Mouse (Mus musculus) C2C12 (cell line): Measurements from ENCODE around the gene Nkd1. TPM values are rescaled to one million over a fixed set of nuclear protein-coding genes. Genes with fewer than 3 reads are reported as not detected.

ENCODE experiments used
- H3K27me3 ChIP-seq: one replicate; pipeline ENCODE4 v1.6.1; 2011; ENCODE audit not compliant: control insufficient read depth, insufficient read depth, insufficient read length
- H3K36me3 ChIP-seq: one replicate; pipeline ENCODE4 v1.6.1; 2011; ENCODE audit not compliant: control insufficient read depth, insufficient read depth
- H3K4me3 ChIP-seq: one replicate; pipeline ENCODE4 v1.5.1; 2011; ENCODE audit warnings: mild to moderate bottlenecking, control low read depth; ENCODE audit not compliant: poor library complexity, insufficient read depth, severe bottlenecking
- H3K79me2 ChIP-seq: one replicate; pipeline ENCODE4 v1.6.1; 2011; ENCODE audit not compliant: control insufficient read depth, insufficient read depth
- H3K79me3 ChIP-seq: one replicate; pipeline ENCODE4 v1.6.1; 2011; ENCODE audit warnings: low read depth, control low read depth
- H3ac ChIP-seq: one replicate; pipeline ENCODE3; 2011; ENCODE audit warnings: low read depth; ENCODE audit not compliant: control insufficient read depth, insufficient read length
- CEBPB ChIP-seq: IDR thresholded peaks from one replicate; pipeline ENCODE4 v1.6.1; 2011; ENCODE audit warnings: low read depth, mild to moderate bottlenecking, control low read depth, moderate library complexity
- CTCF ChIP-seq: IDR thresholded peaks from one replicate; pipeline ENCODE4 v1.5.1; 2011; ENCODE audit not compliant: control insufficient read depth, insufficient read depth, insufficient read length
- FOSL1 ChIP-seq: IDR thresholded peaks from one replicate; pipeline ENCODE4 v1.8.0; 2011; ENCODE audit warnings: mild to moderate bottlenecking, low read length; ENCODE audit not compliant: poor library complexity, insufficient read depth, severe bottlenecking
- MAX ChIP-seq: IDR thresholded peaks from one replicate; pipeline ENCODE4 v1.6.1; 2011; ENCODE audit warnings: mild to moderate bottlenecking, control low read depth
- MYOD1 ChIP-seq: IDR thresholded peaks from one replicate; pipeline ENCODE4 v1.6.1; 2011; ENCODE audit warnings: low read depth; ENCODE audit not compliant: control insufficient read depth, insufficient read length
- MYOG ChIP-seq: IDR thresholded peaks from one replicate; pipeline ENCODE4 v1.6.1; 2011; ENCODE audit not compliant: control insufficient read depth, insufficient read length; ENCODE audit errors: extremely low read depth
- USF1 ChIP-seq: IDR thresholded peaks from one replicate; pipeline ENCODE4 v1.6.1; 2011; ENCODE audit warnings: low read depth, mild to moderate bottlenecking, control low read depth, moderate library complexity
- long read RNA-seq, 2 experiments: library from polyadenylated mRNA; unstranded; transcript quantifications; one replicate each; pipeline ENCODE4 v2.0.0; 2019 to 2020
- polyA plus RNA-seq: library from polyadenylated mRNA; unstranded; fragments of >200 nt; fragmentation: generic; extraction: Trizol; gene quantifications from one replicate; pipeline ENCODE4 v1.2.1, GENCODE M21; 2012; ENCODE audit warnings: missing spikeins

Nkd1 gene
- not detected for polyA plus RNA-seq
- long read RNA-seq, experiment 1: 0 reads
- long read RNA-seq, experiment 2: 0 reads

DNA sequence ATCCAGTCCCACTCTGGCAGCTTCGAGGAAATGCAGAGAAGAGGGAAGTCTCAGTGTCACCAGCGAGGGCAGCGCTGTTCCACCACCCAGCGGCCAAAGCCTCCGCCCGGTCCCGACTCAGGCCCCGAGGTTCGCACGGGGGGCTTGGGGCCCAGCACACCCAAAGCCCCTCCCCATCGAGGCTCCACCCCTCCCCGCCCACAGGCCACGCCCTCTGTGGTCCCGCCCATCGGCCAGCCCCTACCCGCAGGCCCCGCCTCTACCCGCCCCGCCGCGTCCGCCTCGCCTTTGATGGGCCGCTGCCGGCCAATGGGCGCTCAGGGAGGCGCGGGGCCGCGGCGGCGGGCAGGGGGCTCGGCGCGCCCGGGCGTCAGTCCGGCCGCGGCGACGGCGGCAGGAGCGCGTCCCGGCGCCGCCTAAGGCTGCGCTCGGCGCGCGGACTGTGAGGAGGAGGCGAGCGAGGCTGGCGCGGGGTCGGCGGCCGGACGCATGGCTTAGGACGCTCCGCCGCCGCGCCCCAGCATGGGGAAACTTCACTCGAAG lies at the start of gene Nkd1:
Nkd1 (plus strand) TSS at position 370 of the 543 bp plus-strand sequence.
- no peaks in the 10 kb centered on the region for H3K79me2 ChIP-seq
- no peaks in the 10 kb centered on the region for H3K36me3 ChIP-seq
- H3K79me3 ChIP-seq: no peaks in the 10 kb centered on the region
- TF ChIP-seq CEBPB: no peak
- TF ChIP-seq MYOD1: no peak
- no peak for TF ChIP-seq MAX
- no peak for TF ChIP-seq USF1
- no peak for TF ChIP-seq MYOG
- TF ChIP-seq CTCF: no peak
- no peak for TF ChIP-seq FOSL1
- H3K27me3 ChIP-seq: peaks cover 51% of the 10 kb centered on the region
- no peak within 1 kb of the TSS for H3ac ChIP-seq
- H3K4me3 ChIP-seq: no peak within 1 kb of the TSS

DNA sequence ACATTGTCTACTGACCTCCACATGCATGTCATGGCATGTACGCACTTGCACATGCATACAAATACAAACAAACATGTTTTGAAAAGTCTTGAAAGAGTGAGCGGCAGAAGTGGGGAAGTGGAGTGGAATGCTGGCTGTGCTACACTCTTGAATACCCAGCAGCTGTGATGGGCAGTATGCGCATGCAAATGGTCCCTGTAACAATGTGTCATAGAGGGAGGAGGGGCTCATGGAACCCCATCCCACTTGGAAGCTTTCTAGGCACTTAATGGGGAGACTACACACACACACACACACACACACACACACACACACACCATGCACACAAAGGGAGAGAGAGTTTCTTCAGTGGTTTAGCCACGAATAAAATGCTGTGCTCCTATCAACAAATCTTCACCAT lies 39.9 kb upstream of the Nkd1 start:
- TF ChIP-seq MYOG: no peak
- TF ChIP-seq USF1: no peak
- no peak for TF ChIP-seq CEBPB
- no peak for TF ChIP-seq MAX
- TF ChIP-seq CTCF: no peak
- TF ChIP-seq MYOD1: no peak
- no peak for TF ChIP-seq FOSL1
- no peak overlapping the region for H3K4me3 ChIP-seq
- H3K27me3 ChIP-seq: peaks cover 10% of the 10 kb centered on the region

DNA sequence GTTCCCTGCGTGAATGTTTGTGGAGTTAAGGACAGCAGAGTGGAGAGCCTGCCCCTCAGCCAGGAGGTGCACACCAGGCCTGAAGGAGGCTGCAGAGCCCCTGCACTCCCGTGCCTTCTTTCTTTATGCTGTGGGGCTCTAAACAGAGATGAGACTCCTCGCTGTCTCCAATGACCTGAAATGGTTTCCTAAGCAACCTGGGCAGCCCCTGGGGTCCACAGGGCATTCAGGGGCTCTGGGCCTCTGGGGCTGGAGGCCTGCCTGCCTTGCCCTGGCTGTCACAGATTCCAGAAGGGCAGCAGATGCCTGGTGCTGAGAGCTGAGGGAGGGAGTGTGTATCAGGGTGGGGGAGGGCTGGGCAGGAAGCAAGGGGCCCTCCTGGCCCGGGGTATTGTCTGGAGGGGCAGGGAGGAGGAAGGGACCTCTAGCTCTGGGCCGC lies 32.7 kb upstream of the Nkd1 start:
- no peaks in the 10 kb centered on the region for H3K79me2 ChIP-seq
- H3K27me3 ChIP-seq: peaks cover 13% of the 10 kb centered on the region
- H3K4me3 ChIP-seq: no peak overlapping the region
- no peaks in the 10 kb centered on the region for H3K79me3 ChIP-seq
- no peak overlapping the region for H3ac ChIP-seq
- TF ChIP-seq MAX (no peak), MYOD1 (no peak), CTCF (no peak), FOSL1 (no peak), MYOG (no peak), USF1 (no peak), CEBPB (no peak)
- no peaks in the 10 kb centered on the region for H3K36me3 ChIP-seq

More for the DNA sequence above, 39.9 kb upstream of the Nkd1 start:
- H3K79me2 ChIP-seq: no peaks in the 10 kb centered on the region
- H3K36me3 ChIP-seq: no peaks in the 10 kb centered on the region
- no peaks in the 10 kb centered on the region for H3K79me3 ChIP-seq
- no peak overlapping the region for H3ac ChIP-seq

DNA sequence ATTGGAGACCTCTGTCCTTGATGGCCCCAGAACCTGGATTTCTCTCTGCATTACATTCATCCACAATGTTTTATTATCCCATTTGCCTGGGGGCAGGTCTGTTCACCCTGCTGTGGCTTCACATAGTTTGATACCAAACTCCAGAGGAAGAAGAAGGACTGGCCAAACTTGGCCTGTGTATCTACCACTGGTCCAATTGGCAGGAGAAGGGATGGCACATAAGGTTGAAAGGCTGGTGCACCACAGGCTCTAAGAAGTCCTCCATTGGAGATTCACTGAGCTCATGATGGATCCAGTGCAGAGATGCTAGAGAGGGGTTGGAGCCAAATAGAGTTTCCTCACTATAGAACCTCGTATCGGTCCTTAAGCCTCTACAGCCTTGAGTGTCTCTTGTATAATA lies 27.1 kb upstream of the Nkd1 start:
- no peaks in the 10 kb centered on the region for H3K36me3 ChIP-seq
- peaks cover 9% of the 10 kb centered on the region for H3K27me3 ChIP-seq
- H3K79me2 ChIP-seq: no peaks in the 10 kb centered on the region
- no peaks in the 10 kb centered on the region for H3K79me3 ChIP-seq
- no peak overlapping the region for H3K4me3 ChIP-seq
- TF ChIP-seq CTCF (no peak), USF1 (no peak), FOSL1 (no peak), MYOG (no peak), MAX (no peak), CEBPB (no peak), MYOD1 (no peak)
- H3ac ChIP-seq: no peak overlapping the region

DNA sequence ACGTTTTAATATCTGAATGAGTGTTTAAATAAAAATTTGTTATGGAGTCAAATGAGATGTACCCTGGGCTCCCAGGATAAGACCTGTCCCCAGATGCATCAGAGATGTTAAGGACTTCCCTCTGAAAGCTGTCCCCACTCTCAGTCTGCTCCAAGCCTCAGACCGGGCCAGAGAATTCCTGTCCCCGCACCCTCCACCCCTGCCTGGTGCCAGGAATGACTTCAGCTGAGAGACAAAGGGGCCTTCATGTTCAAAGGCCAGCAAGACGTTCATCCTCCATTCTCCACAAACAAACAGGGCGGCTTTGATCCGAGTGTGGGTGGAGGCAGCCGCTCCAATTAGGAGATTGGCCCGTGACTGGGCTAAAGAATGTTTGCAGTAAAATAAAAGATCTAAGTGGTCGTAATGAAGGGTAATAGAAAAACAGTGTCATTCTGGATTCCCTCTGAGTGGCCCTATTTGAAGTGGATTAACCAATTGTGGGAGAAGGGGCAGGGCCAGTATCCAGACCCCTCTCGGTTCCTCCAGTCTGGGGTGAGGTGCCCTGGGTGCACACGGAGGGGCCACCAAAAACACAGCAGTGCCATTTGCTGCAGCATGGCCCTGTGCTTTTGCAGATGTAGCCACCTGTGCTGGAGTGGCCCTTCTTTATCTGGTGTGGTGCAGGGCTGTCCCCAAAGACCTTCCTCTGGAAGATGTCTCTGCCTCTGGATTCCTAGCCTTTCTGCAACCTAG lies 25.9 kb upstream of the Nkd1 start:
- H3K79me3 ChIP-seq: no peaks in the 10 kb centered on the region

More for the DNA sequence above, 25.9 kb upstream of the Nkd1 start:
- H3K36me3 ChIP-seq: no peaks in the 10 kb centered on the region
- no peaks in the 10 kb centered on the region for H3K79me2 ChIP-seq
- H3ac ChIP-seq: no peak overlapping the region
- TF ChIP-seq CEBPB (no peak), CTCF (no peak), USF1 (no peak), FOSL1 (no peak), MAX (no peak), MYOD1 (no peak), MYOG (no peak)
- H3K4me3 ChIP-seq: no peak overlapping the region
- H3K27me3 ChIP-seq: peaks cover 4% of the 10 kb centered on the region
